Mouse (Mus musculus) gastrocnemius, adult 2 months (tissue): ENCODE data around the gene Lypd1. TPM values are rescaled to one million over a fixed set of nuclear protein-coding genes. Genes with fewer than 3 reads are reported as not detected.

Source experiments
- DNase-seq: peaks from one replicate; pipeline ENCODE4 v3.0.0; 2022
- H3K27ac ChIP-seq: fragments of 200-600 bp; 2 replicates; pipeline ENCODE4 v1.8.1; 2022; ENCODE audit warnings: mild to moderate bottlenecking
- H3K4me3 ChIP-seq: fragments of 200-600 bp; 2 replicates; pipeline ENCODE4 v1.8.1; 2022; ENCODE audit warnings: mild to moderate bottlenecking, moderate library complexity
- CTCF ChIP-seq: fragments of 200-600 bp; IDR thresholded peaks from 2 replicates; pipeline ENCODE4 v1.8.1; 2022; ENCODE audit warnings: antibody characterized with exemption, mild to moderate bottlenecking, moderate library complexity
- intact Hi-C: fragments of 180-260 bp; cut with DNase I; formaldehyde crosslinking; loops from one replicate; pipeline ENCODE4 v1.15.1; 2025
- total RNA-seq, 2 experiments: library from RNA; stranded (reverse); gene quantifications; 2 replicates each; pipeline ENCODE4 v1.2.3; 2021

The Lypd1 gene
- total RNA-seq, 2 experiments from 2014 or later = not detected

- DNase-seq = no peak
- TF ChIP-seq CTCF = no peak
- no peak overlapping the region for H3K4me3 ChIP-seq
- no peak overlapping the region for H3K27ac ChIP-seq
- intact Hi-C loops = no loop called here
Measured at GRCm38 (mm10) chr1:125870056-125870455, 42.8 kb downstream of the Lypd1 start.

- intact Hi-C loops = no loop called here
- DNase-seq = no peak
- Histone ChIP-seq H3K4me3 (no peak overlapping the region), H3K27ac (no peak overlapping the region)
- TF ChIP-seq CTCF = no peak
Measured at GRCm38 (mm10) chr1:125858631-125859030, 54.3 kb downstream of the Lypd1 start.

- no peak for TF ChIP-seq CTCF
- H3K4me3 ChIP-seq = no peak overlapping the region
- no peak for DNase-seq
- intact Hi-C loops = no loop called here
- no peak overlapping the region for H3K27ac ChIP-seq
Measured at GRCm38 (mm10) chr1:125854646-125855045, 58.3 kb downstream of the Lypd1 start.

DNA sequence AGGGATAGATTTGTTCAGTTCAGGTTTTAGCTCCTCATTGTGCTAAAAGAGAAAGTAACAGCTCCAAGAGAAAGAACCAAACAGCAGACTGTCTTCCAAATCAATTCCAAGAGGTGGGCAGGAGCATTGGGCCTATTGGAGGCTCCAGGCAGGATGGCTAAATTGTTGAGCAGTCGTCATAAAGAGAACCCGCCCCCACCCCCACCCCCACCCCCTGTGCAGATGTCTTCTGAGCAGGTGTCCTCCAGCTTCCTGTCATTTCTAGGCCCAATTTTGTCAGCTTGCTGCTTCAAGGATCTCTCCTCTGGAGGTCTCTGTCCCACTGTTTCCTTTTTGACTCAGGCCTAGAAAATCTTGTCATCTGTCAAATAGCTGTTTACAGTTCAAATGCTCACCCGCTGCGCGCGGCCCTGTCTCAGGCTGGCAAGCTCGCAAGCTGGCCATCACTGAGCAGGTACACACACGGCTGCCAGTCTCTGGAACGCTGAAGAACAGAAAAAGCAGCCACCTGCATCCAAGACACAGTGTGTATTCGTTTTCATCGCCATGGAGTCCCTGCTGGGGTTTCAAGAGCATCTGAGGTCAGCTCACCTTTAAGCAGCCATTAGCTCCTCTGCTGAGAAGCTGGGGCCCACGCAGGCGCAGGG, 73.0 kb downstream of the Lypd1 start:
- DNase-seq = no peak
- TF ChIP-seq CTCF = no peak
- Histone ChIP-seq H3K4me3 (no peak overlapping the region), H3K27ac (no peak overlapping the region)
- intact Hi-C loops = no loop called here

- intact Hi-C loops = no loop called here
- H3K27ac ChIP-seq = no peak overlapping the region
- TF ChIP-seq CTCF = no peak
- no peak overlapping the region for H3K4me3 ChIP-seq
- no peak for DNase-seq
Measured at GRCm38 (mm10) chr1:125837507-125837906, 75.4 kb downstream of the Lypd1 start.

DNA sequence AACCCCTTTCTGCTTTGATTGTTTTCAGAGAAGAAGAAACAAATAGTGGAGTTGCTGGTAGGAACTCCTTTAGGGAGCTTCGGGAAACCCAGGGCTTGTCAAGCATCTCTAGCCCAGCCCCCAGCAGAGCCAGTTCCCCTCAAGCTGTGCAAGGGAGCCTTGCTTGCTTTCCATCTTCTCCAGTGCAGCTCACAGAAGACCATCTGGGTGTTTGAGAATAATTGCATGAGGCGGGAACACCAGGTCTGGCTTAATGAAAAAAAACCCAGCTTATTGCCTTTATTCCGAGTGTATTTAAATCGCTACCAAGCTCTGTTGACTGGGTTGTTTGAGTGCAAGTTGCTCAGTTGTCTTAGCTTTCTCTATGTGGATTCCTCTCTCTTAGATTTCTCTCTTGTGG, 89.3 kb downstream of the Lypd1 start:
- Histone ChIP-seq H3K4me3 (no peak overlapping the region), H3K27ac (no peak overlapping the region)
- intact Hi-C loops = no loop called here
- TF ChIP-seq CTCF = no peak
- DNase-seq = no peak

GRCm38 (mm10) chr1:125821101-125821500, 91.8 kb downstream of the Lypd1 start:
- DNase-seq = no peak
- TF ChIP-seq CTCF = no peak
- intact Hi-C loops = no loop called here
- no peak overlapping the region for H3K4me3 ChIP-seq
- no peak overlapping the region for H3K27ac ChIP-seq

Other genes with a start within 250 kb of the Lypd1 start
- not detected for gene Gpr39, start 236.1 kb downstream of the Lypd1 start, total RNA-seq